Mouse (Mus musculus) B cell, adult 2 months (primary cell): ENCODE measurements at regions not wholly inside any gene's neighbourhood (a gene's known extent, or its start where the extent isn't known, plus 50 kb on each side); places are given as distances from the start of the nearest gene placed in this dataset.

Source experiments
- DNase-seq, 2 experiments: peaks; one replicate each; pipeline ENCODE4 v3.0.0; 2022

DNA sequence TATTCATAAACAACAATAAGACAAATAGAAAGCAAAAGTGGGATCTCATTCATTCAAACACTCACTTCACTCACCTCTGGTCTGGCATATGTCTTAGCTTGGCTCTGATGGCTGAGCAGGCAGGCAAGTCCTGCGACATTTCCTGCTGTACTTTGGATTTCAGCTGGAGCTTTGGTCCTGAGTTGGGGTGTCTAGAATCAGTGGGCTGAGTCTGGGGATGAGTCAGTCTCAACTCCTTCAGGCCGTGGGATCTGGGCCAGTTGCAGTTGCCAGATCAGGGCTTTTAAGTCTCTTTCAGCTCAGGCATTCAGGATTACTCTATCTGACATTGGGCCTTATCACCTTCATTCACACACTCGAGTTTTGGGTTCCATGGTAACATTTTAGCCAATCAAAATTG, 454.1 kb downstream of the Adra2a start:
- DNase-seq = no peak

GRCm38 (mm10) chr19:54533858-54534257, 489.9 kb downstream of the Adra2a start:
- no peak for DNase-seq

DNA sequence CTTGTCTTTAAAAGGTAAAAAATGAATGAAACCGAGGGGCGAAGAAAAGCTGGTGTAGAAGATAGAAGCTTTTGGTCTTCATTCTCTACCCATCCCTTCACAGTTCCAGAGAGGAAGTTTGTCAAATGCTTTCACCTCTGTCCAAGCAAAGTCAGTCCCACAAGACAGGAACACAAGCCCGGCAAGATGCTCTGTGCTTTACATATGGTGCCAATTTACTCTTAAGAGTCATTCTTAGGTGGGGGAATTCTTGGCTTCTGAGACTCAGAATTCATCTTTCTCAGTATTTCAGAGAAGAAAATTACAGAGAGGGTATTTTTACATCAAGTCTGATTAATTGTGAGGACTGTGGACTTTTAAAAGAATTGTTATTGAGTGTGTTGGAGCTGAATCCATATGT, 511.4 kb downstream of the Adra2a start:
- no peak for DNase-seq

DNA sequence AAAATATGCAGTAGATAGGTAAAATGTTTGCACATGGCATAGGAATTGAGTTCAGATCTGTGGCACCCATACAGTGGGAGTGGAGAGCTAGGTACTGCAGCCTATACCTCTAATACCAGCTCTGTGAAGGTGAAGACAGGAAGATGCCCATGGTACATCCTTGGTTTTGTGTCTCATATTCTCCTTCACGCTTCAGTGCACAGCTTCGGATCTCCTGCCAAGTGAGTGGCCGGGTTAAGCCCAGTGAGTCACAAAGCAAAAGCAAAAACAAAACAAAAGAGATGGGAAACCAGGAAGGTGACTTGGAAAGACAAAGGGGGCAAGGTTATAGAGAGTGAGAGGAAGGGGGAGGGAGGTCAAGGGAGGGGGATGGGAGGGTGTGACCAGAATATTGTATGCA, 514.0 kb downstream of the Adra2a start:
- no peak for DNase-seq

DNA sequence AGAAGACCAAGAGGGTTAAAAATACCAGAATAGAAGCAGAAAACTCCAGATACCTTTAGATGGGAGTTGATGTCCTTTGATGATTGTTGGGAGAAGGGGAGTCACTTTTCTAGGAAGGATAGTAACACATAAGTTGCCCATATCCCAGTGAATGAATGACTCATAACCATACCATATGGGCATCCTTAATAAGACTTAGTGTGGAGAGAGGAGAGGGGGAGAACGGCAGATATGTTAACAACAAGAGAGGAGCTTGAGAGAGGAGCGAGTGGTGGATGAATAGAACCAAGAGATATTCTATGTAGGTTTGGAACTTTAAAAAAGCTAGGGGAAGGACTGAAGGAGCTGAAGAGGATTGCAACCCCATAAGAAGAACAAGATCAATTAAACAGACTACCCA, 539.6 kb downstream of the Adra2a start:
- no peak for DNase-seq

DNA sequence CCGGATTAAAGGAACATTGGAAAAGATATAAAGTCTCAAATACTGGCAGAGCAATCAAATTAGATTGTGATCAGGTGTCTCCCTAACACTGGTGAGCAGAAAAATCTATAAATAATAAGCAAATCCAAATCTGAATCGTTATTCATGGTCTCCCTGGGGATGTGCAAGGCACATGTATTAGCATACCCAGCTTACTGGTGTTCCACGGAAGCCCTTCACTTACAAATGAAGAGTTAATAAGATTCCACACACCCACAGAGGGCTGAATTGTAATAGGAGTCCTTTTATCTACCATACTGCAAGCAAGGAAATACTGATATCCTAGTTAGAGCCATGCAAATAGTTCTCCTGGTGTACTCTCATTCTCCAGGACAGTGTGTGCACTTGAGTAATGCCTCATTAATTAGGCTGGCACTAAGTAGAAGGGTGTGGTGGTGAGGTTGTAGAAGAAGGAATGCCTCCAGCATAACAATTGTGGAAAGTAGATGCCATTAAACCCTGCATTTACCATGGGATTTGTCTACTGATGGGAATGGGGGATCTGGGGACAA, 540.8 kb downstream of the Adra2a start:
- DNase-seq = no peak

GRCm38 (mm10) chr19:54585326-54585725, 541.4 kb downstream of the Adra2a start:
- DNase-seq = no peak

DNA sequence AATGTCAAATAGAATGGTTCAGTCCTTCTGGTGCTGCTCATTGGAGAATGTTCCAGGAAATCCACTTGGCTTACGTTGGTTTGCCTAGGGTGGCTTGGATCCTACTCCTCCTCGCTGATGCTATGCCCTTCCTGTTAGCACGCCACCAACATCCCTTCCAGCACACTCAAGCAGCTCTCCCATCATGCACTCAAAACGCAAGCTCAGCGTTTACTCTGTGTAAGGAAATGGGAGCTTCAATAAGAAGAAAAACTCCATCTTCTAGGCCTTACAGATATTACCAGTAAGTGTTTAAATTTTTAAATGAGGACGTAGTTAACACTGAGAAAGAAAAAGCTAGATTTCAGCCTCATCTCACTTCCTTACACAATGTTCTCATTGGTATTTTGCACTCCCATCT, 523.7 kb downstream of the Gpam start:
- no peak for DNase-seq

- DNase-seq = no peak
These were observed 521.7 kb downstream of the Gpam start for GRCm38 (mm10) chr19:54605346-54605745.

DNA sequence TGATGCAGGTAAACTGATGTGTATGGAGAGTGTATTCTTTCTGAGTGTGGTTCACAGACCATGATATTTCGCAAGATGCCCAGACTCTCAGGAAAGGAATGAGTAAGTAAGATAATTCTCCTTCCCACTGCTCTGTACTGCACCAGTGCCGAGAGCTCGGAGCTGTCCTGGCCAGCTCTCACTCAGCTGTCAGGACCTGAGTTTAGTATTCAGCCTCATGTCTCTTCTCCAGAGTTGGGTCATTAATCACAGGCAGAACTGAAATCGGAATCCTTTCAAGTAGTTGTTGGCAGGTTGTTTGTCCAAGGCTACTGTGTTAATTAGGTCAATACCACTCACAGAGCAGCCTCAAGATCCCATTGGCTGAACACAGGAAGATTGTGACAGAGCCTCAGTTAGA, 510.1 kb downstream of the Gpam start:
- no peak for DNase-seq
